Comparison of ENCODE assay signal across 19 mouse cellular contexts in the genomic region with DNA sequence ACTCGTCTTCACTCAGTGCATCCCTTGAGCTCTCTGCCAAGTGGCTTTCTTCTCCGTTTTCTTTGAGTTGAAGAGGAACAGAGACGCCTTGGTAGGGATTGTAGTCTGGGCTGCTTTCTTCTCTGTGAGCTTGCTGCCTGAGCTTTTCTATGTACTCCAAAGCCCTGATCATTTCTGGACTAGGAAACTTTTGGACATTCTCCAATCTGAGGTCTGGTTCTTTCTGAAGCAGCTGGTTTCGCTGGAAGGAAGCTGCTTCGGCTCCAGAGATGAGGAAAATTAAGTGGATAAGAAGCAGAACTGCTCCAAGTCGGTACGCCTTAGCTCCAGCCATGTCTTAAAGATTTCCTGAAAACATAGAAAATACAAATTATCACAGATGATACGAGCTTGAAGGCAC. TPM values are rescaled to one million over a fixed set of nuclear protein-coding genes. Genes with fewer than 3 reads are reported as not detected.
"Had no signal": no experiment of that assay in that cellular context is flagged by ENCODE, and none has a peak within 500 bp of the region (broad histone marks: within the 10 kb centered on the region; RNA-seq: fewer than 3 reads in every experiment).

No protein-coding gene starts in this region.

- H3K9me3 ChIP-seq: kidney, embryonic 15.5 days; liver, embryonic 13.5 days; midbrain, embryonic 12.5 days had no signal

- H3K4me2 ChIP-seq: kidney, embryonic 15.5 days; liver, embryonic 13.5 days; midbrain, embryonic 12.5 days had no signal

- ATAC-seq: midbrain, embryonic 16.5 days had no signal

- H3K4me3 ChIP-seq: kidney, embryonic 15.5 days; liver, embryonic 13.5 days; midbrain, embryonic 12.5 days had no signal

- H3K4me1 ChIP-seq: kidney, embryonic 15.5 days; liver, embryonic 13.5 days had no signal

- DNase-seq: kidney, postnatal 10 days; kidney, postnatal 36 days; layer of hippocampus, postnatal 36 days; liver, embryonic 13.5 days; lung, adult 2 months; lung, postnatal 14 days; lung, postnatal 4 days; thymus, adult 2 months; thymus, postnatal 14 days; thymus, postnatal 4 days had no signal

- H3K27me3 ChIP-seq: kidney, embryonic 15.5 days; liver, embryonic 13.5 days; midbrain, embryonic 12.5 days had no signal

- H3K9ac ChIP-seq: kidney, embryonic 15.5 days; liver, embryonic 13.5 days; midbrain, embryonic 12.5 days had no signal

- H3K27ac ChIP-seq: kidney, embryonic 15.5 days; left cerebral cortex, adult 2 months; liver, embryonic 13.5 days; midbrain, embryonic 12.5 days had no signal

- H3K36me3 ChIP-seq: kidney, embryonic 15.5 days; liver, embryonic 13.5 days; midbrain, embryonic 12.5 days had no signal

RNA-seq across cellular contexts. Expression of a gene that starts 3.2 kb away (rescaled TPM):
- total RNA-seq: liver, adult 2 months; megakaryocyte, adult 5-6 weeks had no signal
- polyA plus RNA-seq: limb, embryonic 11.5 days; liver, adult 2 months; spleen, adult 2 months; testis, adult 2 months had no signal
